Mouse (Mus musculus) erythroblast, embryonic 14.5 days (primary cell): ENCODE measurements at regions not wholly inside any gene's neighbourhood (a gene's known extent, or its start where the extent isn't known, plus 50 kb on each side); places are given as distances from the start of the nearest gene placed in this dataset.

Source experiments
- GATA1 ChIP-seq: IDR thresholded peaks from 2 replicates; pipeline ENCODE4 v1.6.1; 2012; ENCODE audit warnings: low read length, inconsistent platforms, mixed read lengths
- TAL1 ChIP-seq: IDR thresholded peaks from 3 replicates; pipeline ENCODE4 v1.6.1; 2012; ENCODE audit warnings: low read length, inconsistent platforms, mixed read lengths

DNA sequence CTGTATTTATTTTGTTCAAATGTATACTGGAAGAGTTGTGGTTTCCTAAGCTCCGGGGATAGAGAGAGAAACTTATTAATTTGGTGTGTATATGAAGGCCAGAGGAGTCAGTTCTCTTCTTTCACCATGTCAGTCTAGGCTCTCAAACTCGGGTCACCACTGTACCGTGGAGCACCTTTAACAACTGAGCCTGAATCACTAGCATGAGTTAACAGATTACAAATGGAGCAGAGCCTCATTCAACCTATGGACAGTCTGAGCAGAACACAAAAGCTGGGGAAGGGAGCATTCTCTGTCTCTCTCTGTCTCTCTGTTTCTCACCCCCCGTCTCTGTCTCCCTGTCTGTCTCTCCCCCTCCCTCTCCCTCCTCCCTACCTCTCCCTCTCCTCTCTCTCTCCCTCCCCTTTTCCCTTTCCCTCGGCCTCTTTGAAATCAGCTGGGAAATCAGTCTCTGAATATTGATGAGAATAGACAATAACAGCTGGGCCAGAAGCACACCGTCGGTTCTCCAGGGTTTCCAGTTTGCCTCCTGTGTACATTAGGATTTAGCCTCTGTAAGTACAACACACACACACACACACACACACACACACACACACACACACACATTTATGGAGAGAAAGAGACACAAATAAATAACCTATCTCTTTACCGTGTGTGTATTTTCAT lies 200.4 kb upstream of the 1700056E22Rik start:
- TF ChIP-seq GATA1 (no peak), TAL1 (no peak)
